Mouse (Mus musculus) erythroblast, embryonic 14.5 days (primary cell): ENCODE results near the gene Abcg2.

Experiments
- GATA1 ChIP-seq: IDR thresholded peaks from 2 replicates; pipeline ENCODE4 v1.6.1; 2012; ENCODE audit warnings: low read length, inconsistent platforms, mixed read lengths
- TAL1 ChIP-seq: IDR thresholded peaks from 3 replicates; pipeline ENCODE4 v1.6.1; 2012; ENCODE audit warnings: low read length, inconsistent platforms, mixed read lengths

DNA sequence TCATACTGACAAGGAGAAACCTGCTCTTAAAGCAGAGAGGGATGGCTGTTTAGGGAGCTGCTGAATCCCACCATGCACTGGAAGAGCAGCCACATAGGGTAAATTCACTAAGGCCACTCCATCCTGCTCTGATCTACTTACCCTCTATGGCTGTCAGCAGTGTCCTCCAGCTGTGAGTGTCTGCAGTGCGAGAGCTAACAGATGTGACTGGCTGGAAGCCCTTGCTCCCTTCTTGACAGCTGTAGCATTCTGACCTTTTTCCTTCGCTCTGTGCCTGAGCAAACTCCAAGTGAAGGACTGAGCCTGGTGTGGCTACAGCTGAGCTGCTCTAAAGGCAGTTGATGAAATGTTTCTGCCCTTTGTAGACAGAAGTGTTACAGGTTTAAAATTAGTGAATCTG lies 107.3 kb downstream of the Abcg2 start:
- TF ChIP-seq GATA1 (no peak), TAL1 (no peak)
